Mouse (Mus musculus): Measurements from ENCODE around the gene Gm11639. TPM values are rescaled to one million over a fixed set of nuclear protein-coding genes. Genes with fewer than 3 reads are reported as not detected.

Gene Gm11639
- polyA plus RNA-seq, 1 experiment from 2014 or later, result not detected

- Histone ChIP-seq H3K4me1 (no peaks in the 10 kb centered on the region), H3K27me3 (no peaks in the 10 kb centered on the region), H3K4me2 (no peak overlapping the region), H3K4me3 (replicated peaks) (no peak overlapping the region), H3K9me3 (no peaks in the 10 kb centered on the region), H3K9ac (no peak overlapping the region), H3K27ac (no peak overlapping the region), H3K36me3 (replicated peaks) (no peaks in the 10 kb centered on the region)
- WGBS, result 87% methylated on average over 5 of the region's 5 CpGs
- ATAC-seq (ENCODE audit: low FRiP score), result no peak
Measured at GRCm38 (mm10) chr11:104661106-104661505, 24.4 kb upstream of the Gm11639 start.

GRCm38 (mm10) chr11:104661531-104662205 lies 23.8 kb upstream of the Gm11639 start:
- no peak overlapping the region for H3K4me2 ChIP-seq
- 84% methylated on average over 20 of the region's 20 CpGs for WGBS
- no peaks in the 10 kb centered on the region for H3K27me3 ChIP-seq
- no peaks in the 10 kb centered on the region for H3K36me3 ChIP-seq (replicated peaks)
- H3K4me3 ChIP-seq (replicated peaks), result no peak overlapping the region
- no peak for ATAC-seq (ENCODE audit: low FRiP score)
- no peaks in the 10 kb centered on the region for H3K4me1 ChIP-seq
- no peak overlapping the region for H3K9ac ChIP-seq
- no peak overlapping the region for H3K27ac ChIP-seq
- no peaks in the 10 kb centered on the region for H3K9me3 ChIP-seq

GRCm38 (mm10) chr11:104662573-104662972 lies 22.9 kb upstream of the Gm11639 start:
- no peaks in the 10 kb centered on the region for H3K27me3 ChIP-seq
- H3K27ac ChIP-seq, result no peak overlapping the region
- H3K36me3 ChIP-seq (replicated peaks), result no peaks in the 10 kb centered on the region
- no peak overlapping the region for H3K9ac ChIP-seq
- 92% methylated on average over 11 of the region's 11 CpGs for WGBS
- no peak overlapping the region for H3K4me2 ChIP-seq
- H3K4me1 ChIP-seq, result no peaks in the 10 kb centered on the region
- no peaks in the 10 kb centered on the region for H3K9me3 ChIP-seq
- no peak overlapping the region for H3K4me3 ChIP-seq (replicated peaks)
- ATAC-seq (ENCODE audit: low FRiP score), result no peak

- Histone ChIP-seq H3K27ac (no peak overlapping the region), H3K9ac (no peak overlapping the region), H3K4me1 (no peaks in the 10 kb centered on the region), H3K36me3 (replicated peaks) (no peaks in the 10 kb centered on the region), H3K4me3 (replicated peaks) (no peak overlapping the region), H3K4me2 (no peak overlapping the region), H3K9me3 (no peaks in the 10 kb centered on the region), H3K27me3 (no peaks in the 10 kb centered on the region)
- 84% methylated on average over 6 of the region's 6 CpGs for WGBS
- ATAC-seq (ENCODE audit: low FRiP score), result no peak
Measured at GRCm38 (mm10) chr11:104663241-104663877, 22.1 kb upstream of the Gm11639 start.

GRCm38 (mm10) chr11:104663878-104664261 lies 21.6 kb upstream of the Gm11639 start:
- no peak for ATAC-seq (ENCODE audit: low FRiP score)
- no peak overlapping the region for H3K9ac ChIP-seq
- 80% methylated on average over 3 of the region's 3 CpGs for WGBS

GRCm38 (mm10) chr11:104664441-104664840 lies 21.1 kb upstream of the Gm11639 start:
- ATAC-seq (ENCODE audit: low FRiP score), result no peak
- Histone ChIP-seq H3K4me1 (no peaks in the 10 kb centered on the region), H3K9ac (no peak overlapping the region), H3K9me3 (no peaks in the 10 kb centered on the region), H3K27ac (no peak overlapping the region), H3K4me2 (no peak overlapping the region), H3K27me3 (no peaks in the 10 kb centered on the region), H3K36me3 (replicated peaks) (no peaks in the 10 kb centered on the region), H3K4me3 (replicated peaks) (no peak overlapping the region)

More at GRCm38 (mm10) chr11:104663878-104664261, 21.6 kb upstream of the Gm11639 start:
- Histone ChIP-seq H3K4me1 (no peaks in the 10 kb centered on the region), H3K9me3 (no peaks in the 10 kb centered on the region), H3K36me3 (replicated peaks) (no peaks in the 10 kb centered on the region), H3K4me2 (no peak overlapping the region), H3K4me3 (replicated peaks) (no peak overlapping the region), H3K27ac (no peak overlapping the region), H3K27me3 (no peaks in the 10 kb centered on the region)

- Histone ChIP-seq H3K9me3 (no peaks in the 10 kb centered on the region), H3K36me3 (replicated peaks) (no peaks in the 10 kb centered on the region), H3K4me1 (no peaks in the 10 kb centered on the region), H3K9ac (no peak overlapping the region), H3K27ac (no peak overlapping the region), H3K27me3 (no peaks in the 10 kb centered on the region), H3K4me3 (replicated peaks) (no peak overlapping the region), H3K4me2 (no peak overlapping the region)
- ATAC-seq (ENCODE audit: low FRiP score), result no peak
- 69% methylated on average over 5 of the region's 5 CpGs for WGBS
Measured at GRCm38 (mm10) chr11:104667399-104667798, 18.1 kb upstream of the Gm11639 start.

- no peak overlapping the region for H3K9ac ChIP-seq
- H3K4me3 ChIP-seq (replicated peaks), result no peak overlapping the region
- no peak overlapping the region for H3K27ac ChIP-seq
- no peak for ATAC-seq (ENCODE audit: low FRiP score)
- H3K36me3 ChIP-seq (replicated peaks), result no peaks in the 10 kb centered on the region
- H3K4me1 ChIP-seq, result no peaks in the 10 kb centered on the region
- no peaks in the 10 kb centered on the region for H3K9me3 ChIP-seq
- H3K27me3 ChIP-seq, result no peaks in the 10 kb centered on the region
- 76% methylated on average over 4 of the region's 4 CpGs for WGBS
- no peak overlapping the region for H3K4me2 ChIP-seq
Measured at GRCm38 (mm10) chr11:104673412-104673811, 12.1 kb upstream of the Gm11639 start.

- Histone ChIP-seq H3K36me3 (replicated peaks) (no peaks in the 10 kb centered on the region), H3K9me3 (no peaks in the 10 kb centered on the region), H3K27me3 (no peaks in the 10 kb centered on the region), H3K9ac (no peak overlapping the region), H3K4me2 (no peak overlapping the region), H3K4me3 (replicated peaks) (no peak overlapping the region), H3K4me1 (no peaks in the 10 kb centered on the region), H3K27ac (no peak overlapping the region)
- no peak for ATAC-seq (ENCODE audit: low FRiP score)
- 91% methylated on average over 11 of the region's 11 CpGs for WGBS
Measured at GRCm38 (mm10) chr11:104674768-104675167, 10.7 kb upstream of the Gm11639 start.

- Histone ChIP-seq H3K36me3 (replicated peaks) (no peaks in the 10 kb centered on the region), H3K4me1 (no peaks in the 10 kb centered on the region), H3K4me3 (replicated peaks) (no peak overlapping the region), H3K9ac (no peak overlapping the region), H3K4me2 (no peak overlapping the region), H3K27ac (no peak overlapping the region), H3K27me3 (no peaks in the 10 kb centered on the region), H3K9me3 (no peaks in the 10 kb centered on the region)
- 92% methylated on average over 6 of the region's 6 CpGs for WGBS
- no peak for ATAC-seq (ENCODE audit: low FRiP score)
Measured at GRCm38 (mm10) chr11:104693235-104693634, 7.7 kb downstream of the Gm11639 start.

- Histone ChIP-seq H3K9ac (no peak overlapping the region), H3K4me2 (no peak overlapping the region), H3K36me3 (replicated peaks) (no peaks in the 10 kb centered on the region), H3K27me3 (no peaks in the 10 kb centered on the region), H3K27ac (no peak overlapping the region), H3K9me3 (no peaks in the 10 kb centered on the region), H3K4me3 (replicated peaks) (no peak overlapping the region), H3K4me1 (0 out of 2 replicates have a peak, but pooled peaks cover 2% of the 10 kb centered on the region)
- ATAC-seq (ENCODE audit: low FRiP score), result no peak
- 73% methylated on average over 15 of the region's 15 CpGs for WGBS
Measured at GRCm38 (mm10) chr11:104704097-104704496, 18.6 kb downstream of the Gm11639 start.

- no peaks in the 10 kb centered on the region for H3K36me3 ChIP-seq (replicated peaks)
- no peak overlapping the region for H3K9ac ChIP-seq
- H3K9me3 ChIP-seq, result no peaks in the 10 kb centered on the region
- no peak overlapping the region for H3K4me2 ChIP-seq
- no peaks in the 10 kb centered on the region for H3K27me3 ChIP-seq
- no peak overlapping the region for H3K27ac ChIP-seq
- 0 out of 2 replicates have a peak, but pooled peaks cover 2% of the 10 kb centered on the region for H3K4me1 ChIP-seq
- ATAC-seq (ENCODE audit: low FRiP score), result no peak
- WGBS, result 60% methylated on average over 2 of the region's 2 CpGs
- H3K4me3 ChIP-seq (replicated peaks), result no peak overlapping the region
Measured at GRCm38 (mm10) chr11:104707084-104707483, 21.6 kb downstream of the Gm11639 start.

- Histone ChIP-seq H3K27ac (no peak overlapping the region), H3K4me2 (no peak overlapping the region), H3K9me3 (no peaks in the 10 kb centered on the region), H3K4me1 (no peaks in the 10 kb centered on the region), H3K27me3 (no peaks in the 10 kb centered on the region), H3K36me3 (replicated peaks) (no peaks in the 10 kb centered on the region), H3K9ac (no peak overlapping the region), H3K4me3 (replicated peaks) (no peak overlapping the region)
- WGBS, result 91% methylated on average over 9 of the region's 9 CpGs
- ATAC-seq (ENCODE audit: low FRiP score), result no peak
Measured at GRCm38 (mm10) chr11:104744995-104745568, 59.6 kb downstream of the Gm11639 start.

Data from forebrain, embryonic 12.5 days (tissue).